Mouse (Mus musculus) heart, embryonic 15.5 days (tissue): Measurements from ENCODE around the gene Polr1b. TPM values are rescaled to one million over a fixed set of nuclear protein-coding genes. Genes with fewer than 3 reads are reported as not detected.

Source experiments
- ATAC-seq: fragments of 200-750 bp; cut with Nextera tagmentation; replicated peaks from 2 replicates; pipeline ENCODE4 v1.8.0; 2017; ENCODE audit warnings: low read depth, moderate TSS enrichment; ENCODE audit not compliant: insufficient number of reproducible peaks, insufficient read depth, low FRiP score
- H3K27ac ChIP-seq: fragments of 300-500 bp; sonication (generic); 2 replicates; pipeline ENCODE4 v1.5.1; 2015; ENCODE audit warnings: mild to moderate bottlenecking, inconsistent platforms
- H3K27me3 ChIP-seq: fragments of 300-500 bp; sonication (generic); 2 replicates; pipeline ENCODE4 v1.6.1; 2015; ENCODE audit warnings: inconsistent platforms
- H3K36me3 ChIP-seq: fragments of 300-500 bp; sonication (generic); 2 replicates; pipeline ENCODE4 v1.6.1; 2015; ENCODE audit warnings: mild to moderate bottlenecking, inconsistent platforms
- H3K4me1 ChIP-seq: fragments of 300-500 bp; sonication (generic); replicated peaks from 2 replicates; pipeline ENCODE4 v1.6.1; 2015; ENCODE audit warnings: inconsistent platforms
- H3K4me2 ChIP-seq: fragments of 300-500 bp; sonication (generic); 2 replicates; pipeline ENCODE4 v1.6.1; 2015; ENCODE audit warnings: inconsistent platforms, mild to moderate bottlenecking, moderate library complexity
- H3K4me3 ChIP-seq: fragments of 300-500 bp; sonication (generic); 2 replicates; pipeline ENCODE4 v1.5.1; 2015; ENCODE audit warnings: mild to moderate bottlenecking, inconsistent platforms
- H3K9ac ChIP-seq: fragments of 300-500 bp; sonication (generic); 2 replicates; pipeline ENCODE4 v1.6.1; 2015; ENCODE audit warnings: mild to moderate bottlenecking, inconsistent platforms
- H3K9me3 ChIP-seq: fragments of 300-500 bp; sonication (generic); replicated peaks from 2 replicates; pipeline ENCODE4 v1.6.1; 2016; ENCODE audit warnings: inconsistent platforms
- WGBS: fragments of 180-500 bp; shearing (Covaris S2); methylation state at CpG from one replicate; pipeline ENCODE4 v1.1.7; 2015; ENCODE audit warnings: mixed read lengths; 5-methylcytosine and 5-hydroxymethylcytosine counted together
- polyA plus RNA-seq: library from polyadenylated mRNA; unstranded; fragments of >200 nt; fragmentation: Nextera tagmentation; extraction: Ambion mirVana; gene quantifications from 2 replicates; pipeline ENCODE4 v1.2.1, GENCODE M21; 2015

Polr1b gene
- polyA plus RNA-seq, 1 experiment from 2014 or later = 11.6 TPM

DNA sequence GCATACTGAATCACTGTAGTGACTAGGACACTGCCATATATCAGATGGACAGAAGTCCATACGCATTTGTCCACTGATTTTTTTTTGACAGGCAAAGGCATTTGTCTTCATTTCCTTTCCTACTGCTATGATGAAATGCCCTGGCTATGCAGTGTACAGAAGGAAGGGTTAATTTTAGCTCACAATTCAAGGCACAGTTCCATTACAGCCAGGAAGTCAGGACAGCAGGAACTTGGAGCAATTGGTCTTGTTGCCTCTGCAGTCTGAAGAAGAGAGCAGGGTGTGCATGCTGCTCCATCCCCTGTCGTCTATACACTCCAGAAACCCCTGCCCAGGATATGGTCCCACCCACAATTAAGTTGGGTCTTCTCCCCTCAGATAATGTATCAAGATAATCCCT, 21.6 kb upstream of the Polr1b start:
- no peak overlapping the region for H3K27ac ChIP-seq
- no peak for ATAC-seq
- WGBS = 47% methylated on average over 2 of the region's 2 CpGs

DNA sequence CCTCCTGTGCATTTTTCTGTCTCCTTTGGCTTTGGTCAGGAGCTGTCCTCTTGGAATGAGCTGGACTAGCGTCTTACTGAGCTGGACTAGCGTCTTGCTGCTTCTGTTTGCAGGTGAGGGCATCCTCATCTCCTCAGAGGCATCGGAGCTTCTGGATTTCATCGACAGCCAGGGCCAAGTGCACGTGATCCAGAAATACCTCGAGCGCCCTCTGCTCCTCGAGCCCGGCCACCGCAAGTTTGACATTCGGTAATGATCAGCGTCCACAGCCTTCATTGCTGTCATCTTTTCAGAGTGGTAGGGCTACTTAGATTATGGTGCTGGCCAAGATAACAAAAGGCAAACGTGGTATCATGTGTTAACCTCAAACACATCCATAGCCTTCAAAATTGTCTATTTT, 19.7 kb upstream of the Polr1b start:
- Histone ChIP-seq H3K4me1 (no peaks in the 10 kb centered on the region), H3K4me2 (no peak overlapping the region), H3K36me3 (peaks cover 11% of the 10 kb centered on the region; the same call in 1 of the 2 replicates), H3K9ac (no peak overlapping the region), H3K27ac (no peak overlapping the region), H3K9me3 (no peaks in the 10 kb centered on the region), H3K27me3 (no peaks in the 10 kb centered on the region), H3K4me3 (no peak overlapping the region)
- WGBS = 59% methylated on average over 13 of the region's 13 CpGs
- no peak for ATAC-seq

More for the DNA sequence above, 21.6 kb upstream of the Polr1b start:
- H3K4me1 ChIP-seq = no peaks in the 10 kb centered on the region
- no peak overlapping the region for H3K4me3 ChIP-seq
- no peaks in the 10 kb centered on the region for H3K27me3 ChIP-seq
- H3K9ac ChIP-seq = no peak overlapping the region
- no peaks in the 10 kb centered on the region for H3K9me3 ChIP-seq
- H3K36me3 ChIP-seq = peaks cover 11% of the 10 kb centered on the region; the same call in 1 of the 2 replicates
- H3K4me2 ChIP-seq = no peak overlapping the region

DNA sequence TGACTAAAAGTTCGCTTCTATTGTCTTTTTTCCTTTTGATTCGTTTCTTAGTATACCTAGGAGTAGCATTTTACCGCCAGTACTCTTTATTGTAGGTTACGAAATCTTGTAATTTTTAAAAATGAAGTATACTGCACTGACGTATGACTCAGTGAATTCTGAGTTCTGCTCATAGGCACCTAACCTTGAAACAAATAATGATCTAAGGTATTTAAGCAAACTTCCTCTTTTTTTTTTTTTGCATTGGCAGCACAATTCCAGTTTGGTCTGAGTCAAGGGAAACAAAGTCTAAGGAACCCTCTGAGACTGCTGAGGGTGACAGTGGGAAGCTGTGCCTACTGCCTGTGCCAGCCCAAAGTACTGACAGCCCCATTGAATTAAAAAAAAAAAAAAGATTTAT, 17.3 kb upstream of the Polr1b start:
- Histone ChIP-seq H3K4me2 (no peak overlapping the region), H3K36me3 (peaks cover 5% of the 10 kb centered on the region; the same call in 1 of the 2 replicates), H3K9ac (no peak overlapping the region), H3K9me3 (no peaks in the 10 kb centered on the region), H3K27ac (no peak overlapping the region), H3K4me1 (no peaks in the 10 kb centered on the region), H3K27me3 (no peaks in the 10 kb centered on the region), H3K4me3 (no peak overlapping the region)
- 90% methylated on average over 5 of the region's 5 CpGs for WGBS
- no peak for ATAC-seq

DNA sequence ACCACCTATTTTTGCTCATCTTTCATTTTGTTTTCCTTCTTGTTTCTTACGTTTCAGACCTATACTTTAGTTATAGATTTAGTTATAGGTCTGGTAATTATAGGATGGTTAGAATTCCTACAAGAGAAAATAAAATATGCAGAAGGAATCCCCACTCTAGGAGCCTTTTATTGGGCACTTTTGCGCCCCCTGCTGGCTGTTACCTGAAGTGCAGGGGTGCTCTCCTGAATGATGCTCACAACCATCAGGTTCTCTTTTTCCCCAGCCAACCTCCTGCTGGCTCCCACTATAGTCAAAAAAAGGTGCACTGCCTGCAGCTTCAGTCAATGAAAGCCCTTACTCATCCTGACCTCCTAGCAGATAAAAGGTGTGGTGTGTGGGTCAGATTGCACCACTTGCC, 15.8 kb upstream of the Polr1b start:
- Histone ChIP-seq H3K4me2 (no peak overlapping the region), H3K9me3 (no peaks in the 10 kb centered on the region), H3K27ac (no peak overlapping the region), H3K27me3 (no peaks in the 10 kb centered on the region), H3K4me1 (no peaks in the 10 kb centered on the region), H3K4me3 (no peak overlapping the region), H3K9ac (no peak overlapping the region), H3K36me3 (peaks cover 9% of the 10 kb centered on the region; the same call in 1 of the 2 replicates)
- whole genome bisulfite sequencing = 50% methylated on average over 2 of the region's 2 CpGs
- no peak for ATAC-seq

DNA sequence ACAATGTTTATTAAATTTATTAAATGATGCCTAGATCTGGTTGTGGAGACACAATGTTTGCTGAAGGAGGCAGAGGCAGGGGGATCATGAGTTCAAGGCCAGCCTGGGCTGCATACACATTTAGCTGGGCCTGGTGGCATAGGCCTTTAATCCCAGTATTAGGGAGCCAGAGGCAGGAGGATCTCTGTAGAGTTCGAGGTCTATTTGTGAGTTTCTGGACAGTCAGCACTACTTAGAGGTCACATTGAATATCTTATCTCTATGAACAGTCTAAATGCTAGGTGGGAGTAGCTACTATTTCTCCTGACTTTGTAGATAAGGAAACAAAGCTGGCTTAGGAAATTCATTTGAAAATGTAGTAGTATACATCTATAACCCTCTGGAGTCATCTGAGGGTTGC, 13.3 kb upstream of the Polr1b start:
- Histone ChIP-seq H3K36me3 (peaks cover 10% of the 10 kb centered on the region; the same call in 1 of the 2 replicates), H3K9ac (no peak overlapping the region), H3K4me2 (no peak overlapping the region), H3K27me3 (no peaks in the 10 kb centered on the region), H3K4me3 (no peak overlapping the region), H3K9me3 (no peaks in the 10 kb centered on the region), H3K27ac (no peak overlapping the region), H3K4me1 (0 out of 2 replicates have a peak, but pooled peaks cover 3% of the 10 kb centered on the region)
- no peak for ATAC-seq
- 80% methylated on average over 1 of the region's 1 CpGs for WGBS

DNA sequence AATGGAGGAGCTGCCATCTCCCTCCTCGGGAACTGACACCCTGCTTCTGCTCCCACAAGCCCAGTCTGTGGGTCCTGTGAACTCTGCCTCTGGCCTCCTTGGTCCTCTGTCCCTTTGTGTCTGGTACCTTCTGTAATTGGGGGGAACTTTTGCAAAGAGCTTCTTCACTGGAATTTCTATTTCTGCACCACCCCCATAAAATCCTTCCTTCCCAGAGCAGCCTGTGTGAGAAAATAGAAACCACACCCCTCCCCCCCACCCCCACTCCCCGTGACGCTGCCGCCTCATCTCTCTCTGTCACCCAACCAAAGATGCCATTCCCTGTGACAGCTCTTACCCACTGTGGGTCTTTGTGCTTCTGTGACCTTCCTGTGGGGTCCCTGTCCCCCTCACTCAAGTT, 10.4 kb upstream of the Polr1b start:
- WGBS = 35% methylated on average over 4 of the region's 4 CpGs
- no peak overlapping the region for H3K4me3 ChIP-seq
- no peak overlapping the region for H3K4me2 ChIP-seq
- H3K9me3 ChIP-seq = no peaks in the 10 kb centered on the region
- H3K4me1 ChIP-seq = 0 out of 2 replicates have a peak, but pooled peaks cover 3% of the 10 kb centered on the region
- peaks cover 7% of the 10 kb centered on the region; the same call in 1 of the 2 replicates for H3K36me3 ChIP-seq
- no peak overlapping the region for H3K27ac ChIP-seq
- no peaks in the 10 kb centered on the region for H3K27me3 ChIP-seq
- ATAC-seq = no peak
- no peak overlapping the region for H3K9ac ChIP-seq

DNA sequence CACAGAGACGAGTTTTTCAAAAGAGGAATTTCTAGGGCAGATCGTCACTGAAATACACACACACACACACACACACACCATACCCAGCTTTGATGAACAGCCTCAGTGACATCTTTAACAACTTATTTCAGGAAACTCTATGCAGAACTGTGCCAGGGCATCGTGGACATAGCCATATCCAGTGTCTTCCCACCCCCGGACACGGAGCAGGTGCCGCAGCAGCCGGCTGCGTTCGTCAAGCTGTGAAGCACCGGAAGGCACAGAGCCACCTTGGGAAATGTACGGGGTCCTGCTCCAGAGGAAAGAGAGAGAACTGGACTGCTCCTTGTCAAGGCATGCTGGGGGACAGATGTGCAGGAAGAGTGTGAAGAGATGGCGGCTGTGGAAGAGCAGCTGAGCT, 8.0 kb upstream of the Polr1b start:
- Histone ChIP-seq H3K27me3 (no peaks in the 10 kb centered on the region), H3K9me3 (no peaks in the 10 kb centered on the region), H3K27ac (no peak overlapping the region), H3K4me3 (no peak overlapping the region), H3K9ac (no peak overlapping the region), H3K36me3 (peaks cover 7% of the 10 kb centered on the region; the same call in 1 of the 2 replicates), H3K4me2 (no peak overlapping the region), H3K4me1 (0 out of 2 replicates have a peak, but pooled peaks cover 3% of the 10 kb centered on the region)
- no peak for ATAC-seq
- WGBS = 85% methylated on average over 12 of the region's 12 CpGs

DNA sequence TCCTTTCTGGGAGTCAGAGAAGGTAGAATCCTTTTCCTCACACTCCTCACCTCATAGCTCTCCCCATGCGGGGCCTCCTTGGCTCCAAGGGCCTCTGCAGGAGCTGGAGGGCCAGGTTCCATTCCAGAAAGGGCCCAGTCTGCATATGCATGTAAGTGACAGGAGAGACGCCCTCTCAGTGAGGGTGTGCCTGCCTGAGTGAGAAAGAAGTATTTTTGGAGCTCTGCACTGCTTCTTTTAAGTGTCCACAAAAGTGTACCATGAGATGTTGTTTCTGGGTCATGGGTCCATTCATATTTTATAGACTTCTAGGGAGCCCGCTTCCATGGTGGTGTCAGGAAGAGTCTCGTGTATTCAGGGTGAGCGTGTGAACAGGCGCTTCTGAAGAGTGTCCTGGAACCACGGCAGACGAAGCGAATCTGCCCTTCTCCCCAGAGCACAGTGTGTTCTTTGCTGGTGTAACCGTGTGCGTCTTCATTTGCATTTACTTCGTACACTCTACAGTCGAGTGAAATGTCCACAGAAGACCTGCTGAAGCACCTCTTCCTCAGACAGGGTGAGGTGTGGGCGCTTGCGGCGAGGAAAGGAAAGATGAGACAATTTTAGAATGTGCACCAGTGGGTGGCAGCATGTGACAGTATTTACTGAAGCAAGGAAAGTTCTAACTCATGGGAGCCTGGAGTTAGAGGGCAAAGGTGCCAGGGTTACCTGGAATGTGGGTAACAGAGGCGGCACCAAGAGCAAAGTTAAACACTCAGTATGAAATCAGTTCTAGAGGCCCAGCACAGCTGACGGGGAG, 6.7 kb upstream of the Polr1b start:
- no peaks in the 10 kb centered on the region for H3K27me3 ChIP-seq
- H3K4me3 ChIP-seq = no peak overlapping the region
- no peaks in the 10 kb centered on the region for H3K9me3 ChIP-seq
- WGBS = 83% methylated on average over 18 of the region's 18 CpGs
- H3K9ac ChIP-seq = no peak overlapping the region
- 0 out of 2 replicates have a peak, but pooled peaks cover 3% of the 10 kb centered on the region for H3K4me1 ChIP-seq
- H3K4me2 ChIP-seq = no peak overlapping the region
- H3K36me3 ChIP-seq = peaks cover 7% of the 10 kb centered on the region; the same call in 1 of the 2 replicates
- no peak for ATAC-seq
- no peak overlapping the region for H3K27ac ChIP-seq

DNA sequence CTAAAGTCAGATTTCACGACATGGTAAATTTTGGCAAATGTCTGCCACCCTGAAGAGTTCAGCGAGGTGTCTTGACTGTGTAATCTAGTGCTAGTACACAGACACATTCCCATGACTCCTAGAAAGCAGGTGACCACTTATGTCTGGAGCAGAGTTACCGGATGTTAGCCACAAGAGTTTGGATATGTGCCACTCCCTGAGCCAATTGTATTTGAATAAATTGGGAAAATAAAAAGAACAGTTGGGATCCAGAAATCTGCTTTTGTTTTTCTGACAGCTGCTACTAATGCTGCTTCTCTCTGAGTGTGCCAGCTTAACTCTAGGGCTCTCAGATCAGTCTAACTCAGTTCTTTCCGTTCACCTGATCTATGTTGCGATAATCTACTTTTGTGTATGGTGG, 12.1 kb downstream of the Polr1b start:
- no peak overlapping the region for H3K4me2 ChIP-seq
- no peak overlapping the region for H3K27ac ChIP-seq
- H3K36me3 ChIP-seq = peaks cover 66% of the 10 kb centered on the region

DNA sequence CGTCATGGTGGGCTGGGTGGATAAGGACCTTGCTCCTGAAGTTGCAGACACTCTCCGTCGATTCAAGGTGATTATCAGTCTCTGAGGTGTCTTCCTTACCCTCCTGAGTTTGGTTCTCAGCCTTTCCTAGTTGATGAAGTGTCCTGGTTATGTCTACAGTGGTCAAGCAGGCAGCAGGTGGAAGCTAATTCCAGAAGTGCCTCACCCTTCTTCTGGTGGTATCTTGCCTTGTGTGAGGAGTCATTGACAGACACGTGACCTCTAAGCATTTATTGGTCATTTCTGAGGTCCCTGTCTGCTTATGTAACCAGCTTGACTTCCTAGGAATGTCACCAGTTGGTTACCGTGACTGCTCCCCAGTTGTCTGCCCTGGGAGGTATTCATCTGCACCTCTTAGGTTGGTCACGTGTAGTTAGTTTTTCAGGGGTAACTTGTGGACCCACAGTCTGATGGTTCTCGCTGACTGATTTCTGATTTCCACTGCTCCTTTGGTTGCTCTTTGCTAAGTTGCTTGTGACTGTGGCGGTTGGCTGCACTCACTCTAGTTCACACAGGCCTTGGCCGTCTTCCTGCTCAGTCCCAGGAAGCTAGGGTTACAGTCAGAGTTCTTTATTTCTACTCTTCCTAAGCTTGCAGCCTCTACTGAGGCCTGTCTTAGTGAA, 15.0 kb downstream of the Polr1b start:
- Histone ChIP-seq H3K9ac (no peak overlapping the region), H3K27ac (no peak overlapping the region), H3K4me3 (no peak overlapping the region), H3K9me3 (no peaks in the 10 kb centered on the region), H3K4me2 (no peak overlapping the region), H3K4me1 (no peaks in the 10 kb centered on the region), H3K27me3 (no peaks in the 10 kb centered on the region), H3K36me3 (peaks cover 71% of the 10 kb centered on the region)
- 90% methylated on average over 9 of the region's 9 CpGs for WGBS
- ATAC-seq = no peak

More for the DNA sequence above, 12.1 kb downstream of the Polr1b start:
- H3K4me1 ChIP-seq = no peaks in the 10 kb centered on the region
- no peaks in the 10 kb centered on the region for H3K9me3 ChIP-seq
- 86% methylated on average over 5 of the region's 5 CpGs for WGBS
- no peaks in the 10 kb centered on the region for H3K27me3 ChIP-seq
- no peak overlapping the region for H3K9ac ChIP-seq
- ATAC-seq = no peak
- H3K4me3 ChIP-seq = no peak overlapping the region

DNA sequence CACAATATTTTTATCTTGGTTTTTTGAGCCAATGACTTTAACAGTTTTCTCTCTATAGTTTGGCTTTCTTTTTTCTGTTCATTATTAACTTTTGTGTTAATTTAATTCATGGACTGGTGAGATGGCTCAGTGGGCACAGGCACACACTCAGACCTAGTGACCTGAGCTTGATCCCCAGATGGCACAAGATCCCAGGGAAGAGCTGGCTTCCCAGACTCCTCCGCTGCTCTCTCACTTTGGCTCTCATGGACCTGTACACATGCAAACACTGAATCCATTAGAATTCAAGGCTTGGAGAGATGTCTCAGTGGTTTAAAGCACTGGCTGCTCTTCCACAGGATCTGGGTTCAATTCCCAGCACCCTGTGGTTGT, 15.6 kb downstream of the Polr1b start:
- Histone ChIP-seq H3K9ac (no peak overlapping the region), H3K9me3 (no peaks in the 10 kb centered on the region), H3K27ac (no peak overlapping the region), H3K4me1 (no peaks in the 10 kb centered on the region), H3K36me3 (peaks cover 77% of the 10 kb centered on the region), H3K4me2 (no peak overlapping the region), H3K4me3 (no peak overlapping the region), H3K27me3 (no peaks in the 10 kb centered on the region)
- WGBS = 94% methylated on average over 1 of the region's 1 CpGs
- ATAC-seq = no peak
